Mouse (Mus musculus) spleen, adult 2 months (tissue): ENCODE results near the gene Dolpp1. TPM values are rescaled to one million over a fixed set of nuclear protein-coding genes. Genes with fewer than 3 reads are reported as not detected.

Experiments used
- DNase-seq, 2 experiments: peaks; one replicate each; pipeline versions ENCODE4 v3.0.0 to v3.0.0-alpha.2; 2012 to 2021; ENCODE audit warnings: low spot score in 2 of 2, low read depth in 1 of 2
- H3K27ac ChIP-seq: fragments of 200-500 bp; 2 replicates; pipeline ENCODE4 v1.5.1; 2012; ENCODE audit warnings: low read length, inconsistent platforms; ENCODE audit not compliant: insufficient read depth
- H3K27me3 ChIP-seq: fragments of 200-500 bp; 2 replicates; pipeline ENCODE4 v1.6.1; 2012; ENCODE audit warnings: mild to moderate bottlenecking, moderate library complexity, low read length, inconsistent platforms; ENCODE audit not compliant: control insufficient read depth, insufficient read depth
- H3K36me3 ChIP-seq: fragments of 200-500 bp; 2 replicates; pipeline ENCODE4 v1.6.1; 2012; ENCODE audit warnings: mild to moderate bottlenecking, low read length, inconsistent platforms; ENCODE audit not compliant: control insufficient read depth, insufficient read depth
- H3K4me1 ChIP-seq: fragments of 200-500 bp; 2 replicates; pipeline ENCODE4 v1.6.1; 2011; ENCODE audit warnings: inconsistent platforms; ENCODE audit not compliant: control insufficient read depth, insufficient read depth, insufficient read length
- H3K4me3 ChIP-seq: fragments of 200-500 bp; 2 replicates; pipeline ENCODE4 v1.5.1; 2011; ENCODE audit warnings: mild to moderate bottlenecking, inconsistent platforms; ENCODE audit not compliant: insufficient read depth, insufficient read length; ENCODE audit errors: extremely low read depth
- CTCF ChIP-seq: fragments of 200-500 bp; IDR thresholded peaks from 2 replicates; pipeline ENCODE4 v1.5.1; 2011; ENCODE audit warnings: mild to moderate bottlenecking, inconsistent platforms; ENCODE audit not compliant: insufficient read depth, insufficient read length, insufficient replicate concordance; ENCODE audit errors: extremely low read depth
- POLR2A ChIP-seq: fragments of 200-500 bp; IDR thresholded peaks from 2 replicates; pipeline ENCODE4 v1.6.1; 2011; ENCODE audit warnings: low read depth, low read length, inconsistent platforms
- WGBS: fragments of 180-500 bp; shearing (Covaris S2); methylation state at CpG from one replicate; pipeline ENCODE4 v1.1.7; 2018; 5-methylcytosine and 5-hydroxymethylcytosine counted together
- polyA plus RNA-seq: library from polyadenylated mRNA; depleted of rRNA; stranded (reverse); fragments of >200 nt; gene quantifications from 2 replicates; pipeline ENCODE4 v1.2.3, GENCODE M21; 2012; rRNA removed

Dolpp1 gene
- 31.9 and 48.2 TPM in 2 replicates for polyA plus RNA-seq

DNA sequence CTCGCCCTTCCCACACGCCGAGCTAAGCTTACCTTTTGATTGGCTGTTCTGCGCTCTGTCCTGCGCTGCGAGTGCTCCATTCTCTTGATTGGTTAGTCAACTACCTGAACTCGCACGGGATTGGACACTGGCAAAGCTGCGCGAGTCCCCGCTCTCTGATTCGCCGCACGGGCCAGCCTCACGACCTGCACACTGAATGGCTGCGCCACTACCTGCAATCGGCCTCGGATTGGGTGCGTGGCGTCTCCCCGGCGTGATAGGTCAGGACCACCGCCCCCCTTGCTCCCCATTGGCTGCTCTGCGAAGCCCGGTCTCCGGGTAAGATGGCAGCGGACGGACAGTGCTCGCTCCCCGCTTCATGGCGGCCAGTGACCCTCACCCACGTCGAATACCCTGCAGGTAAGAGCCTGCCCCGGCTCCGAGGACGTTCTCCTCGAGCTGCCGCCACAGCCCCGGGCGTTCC, at the start of gene Dolpp1:
Dolpp1 (plus strand) TSS at position 141 of the 463 bp plus-strand sequence.
- H3K4me3 ChIP-seq: peak within 1 kb of the TSS; percentile 75
- peak; percentile 56 for TF ChIP-seq POLR2A
- no peak for TF ChIP-seq CTCF
- no peaks in the 10 kb centered on the region for H3K27me3 ChIP-seq
- H3K36me3 ChIP-seq: peaks cover 3% of the 10 kb centered on the region; the same call in 1 of the 2 replicates
- H3K4me1 ChIP-seq: peaks cover 10% of the 10 kb centered on the region; the same call in 1 of the 2 replicates
- WGBS: under 1% methylated on average over 39 of the region's 40 CpGs
- DNase-seq: peak; percentile 97
- H3K27ac ChIP-seq: peak within 1 kb of the TSS; percentile 51; the same call in 1 of the 2 replicates

- no peak overlapping the region for H3K4me3 ChIP-seq
- DNase-seq: no peak
- peaks cover 46% of the 10 kb centered on the region for H3K36me3 ChIP-seq
- H3K27me3 ChIP-seq: no peaks in the 10 kb centered on the region
- no peak overlapping the region for H3K27ac ChIP-seq
- no peaks in the 10 kb centered on the region for H3K4me1 ChIP-seq
- WGBS: 95% methylated on average over 7 of the region's 7 CpGs
- TF ChIP-seq CTCF (no peak), POLR2A (no peak)
Measured at GRCm38 (mm10) chr2:30342544-30342943, 49.5 kb upstream of the Dolpp1 start.

- WGBS: 88% methylated on average over 14 of the region's 14 CpGs
- peaks cover 46% of the 10 kb centered on the region for H3K36me3 ChIP-seq
Measured at GRCm38 (mm10) chr2:30343601-30344137, 48.4 kb upstream of the Dolpp1 start.

DNA sequence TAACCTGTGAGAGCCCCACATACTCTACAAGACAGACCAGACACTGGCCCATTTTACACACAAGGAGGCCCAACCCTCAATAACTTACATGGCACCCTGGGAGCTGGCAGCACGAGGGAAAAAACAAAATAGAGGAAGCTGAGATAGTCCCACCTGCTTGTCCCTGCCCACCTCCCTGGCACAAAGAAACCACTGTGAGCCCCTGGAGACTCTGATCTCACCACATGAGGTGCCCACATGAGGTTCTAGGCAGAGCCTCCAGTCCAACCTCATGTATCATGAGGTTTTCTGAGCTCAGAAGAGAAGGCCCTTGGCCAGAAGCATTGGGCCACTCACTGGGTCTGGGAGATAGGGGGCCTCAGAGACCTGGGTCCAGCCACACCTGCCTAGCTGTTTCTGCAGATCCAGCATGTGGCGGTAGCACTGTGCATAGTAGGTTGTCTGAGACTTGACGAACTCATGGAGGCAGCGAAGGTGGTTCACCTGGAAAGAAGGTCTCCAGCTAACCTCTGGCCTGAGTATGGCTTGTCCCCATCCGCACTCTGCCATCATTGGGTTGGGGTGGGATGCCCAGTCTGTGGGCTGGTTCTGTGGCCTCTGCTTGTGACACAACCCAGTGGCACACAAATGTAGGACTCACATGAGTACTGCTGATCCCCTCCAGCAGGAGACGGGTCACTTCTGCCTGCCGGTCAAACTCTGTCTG, 45.9 kb upstream of the Dolpp1 start:
- DNase-seq: peak in 1 of 2 experiments; percentile 31
- Histone ChIP-seq H3K27me3 (no peaks in the 10 kb centered on the region), H3K27ac (no peak overlapping the region), H3K4me3 (no peak overlapping the region), H3K4me1 (no peaks in the 10 kb centered on the region), H3K36me3 (peaks cover 42% of the 10 kb centered on the region)
- TF ChIP-seq CTCF: no peak
- TF ChIP-seq POLR2A: no peak
- WGBS: 76% methylated on average over 7 of the region's 7 CpGs

More at GRCm38 (mm10) chr2:30343601-30344137, 48.4 kb upstream of the Dolpp1 start:
- Histone ChIP-seq H3K4me3 (no peak overlapping the region), H3K27ac (no peak overlapping the region), H3K27me3 (no peaks in the 10 kb centered on the region), H3K4me1 (no peaks in the 10 kb centered on the region)
- DNase-seq: no peak
- TF ChIP-seq CTCF (no peak), POLR2A (no peak)

- DNase-seq: no peak
- TF ChIP-seq POLR2A: no peak
- no peak for TF ChIP-seq CTCF
- H3K4me3 ChIP-seq: no peak overlapping the region
- H3K4me1 ChIP-seq: no peaks in the 10 kb centered on the region
- peaks cover 22% of the 10 kb centered on the region for H3K36me3 ChIP-seq
- H3K27ac ChIP-seq: no peak overlapping the region
- H3K27me3 ChIP-seq: no peaks in the 10 kb centered on the region
- WGBS: 78% methylated on average over 6 of the region's 6 CpGs
Measured at GRCm38 (mm10) chr2:30349196-30349595, 42.9 kb upstream of the Dolpp1 start.

GRCm38 (mm10) chr2:30351149-30351548, 40.9 kb upstream of the Dolpp1 start:
- WGBS: 88% methylated on average over 2 of the region's 2 CpGs
- H3K27ac ChIP-seq: no peak overlapping the region

DNA sequence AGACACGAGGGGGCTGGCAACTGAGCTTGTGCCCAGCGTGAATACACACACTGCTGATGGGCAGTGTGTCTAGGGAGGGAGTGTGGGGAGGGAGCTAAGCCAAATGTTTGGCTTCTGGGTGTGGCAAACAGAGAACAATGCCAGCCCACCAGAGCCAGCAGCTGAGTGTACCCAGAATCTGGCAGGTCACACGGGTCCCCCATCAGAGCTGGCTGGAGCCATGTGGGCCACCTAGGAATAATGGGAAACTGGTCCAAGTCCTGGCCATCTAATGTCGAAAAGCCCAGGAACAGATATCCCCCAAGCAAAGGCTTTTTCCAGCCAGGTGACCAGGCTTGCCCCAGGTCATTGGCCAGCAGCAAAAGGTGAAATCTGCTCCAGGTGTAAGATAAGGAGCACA, 36.2 kb upstream of the Dolpp1 start:
- Histone ChIP-seq H3K36me3 (peaks cover 7% of the 10 kb centered on the region), H3K27ac (no peak overlapping the region), H3K27me3 (no peaks in the 10 kb centered on the region), H3K4me1 (peaks cover 6% of the 10 kb centered on the region; the same call in 1 of the 2 replicates), H3K4me3 (no peak overlapping the region)
- 75% methylated on average over 4 of the region's 4 CpGs for WGBS
- TF ChIP-seq CTCF (no peak), POLR2A (no peak)
- no peak for DNase-seq

More at GRCm38 (mm10) chr2:30351149-30351548, 40.9 kb upstream of the Dolpp1 start:
- H3K27me3 ChIP-seq: no peaks in the 10 kb centered on the region
- no peaks in the 10 kb centered on the region for H3K4me1 ChIP-seq
- DNase-seq: no peak
- H3K4me3 ChIP-seq: no peak overlapping the region
- H3K36me3 ChIP-seq: peaks cover 17% of the 10 kb centered on the region
- TF ChIP-seq CTCF (no peak), POLR2A (no peak)
